Comparison of ENCODE assay signal across 17 mouse cellular contexts in the genomic region with DNA sequence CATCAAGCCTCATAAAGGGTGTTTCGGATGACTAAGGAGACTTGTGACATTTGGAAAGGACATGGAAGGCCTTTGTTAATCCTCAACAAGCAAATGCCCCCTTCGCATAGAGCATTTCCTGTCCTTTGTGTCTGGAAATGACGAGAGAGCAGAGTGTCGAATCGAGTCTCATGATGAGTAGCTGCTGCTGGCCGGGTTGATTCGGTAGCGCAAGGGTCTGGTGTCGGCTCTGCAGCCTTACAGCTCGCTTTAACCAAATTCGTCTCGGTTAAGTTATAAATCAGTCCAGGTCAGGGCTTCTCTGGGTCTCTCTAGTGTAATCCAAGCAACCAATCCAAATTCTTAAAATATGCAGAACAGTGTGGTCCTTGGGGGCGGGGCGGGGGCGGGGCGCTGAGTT. TPM values are rescaled to one million over a fixed set of nuclear protein-coding genes. Genes with fewer than 3 reads are reported as not detected.
DNase-seq lines count a peak whose midpoint lies in the region; ATAC-seq lines count a peak whose summit lies in the region.
"Had no signal": no experiment of that assay in that cellular context is flagged by ENCODE, and none has a peak within 500 bp of the region (broad histone marks: within the 10 kb centered on the region; RNA-seq: fewer than 3 reads in every experiment).

No protein-coding gene starts in this region.

- 37% methylated on average over 16 of the region's 16 CpGs for WGBS in kidney, embryonic 16.5 days
- 64% methylated on average over 16 of the region's 16 CpGs for WGBS in neural tube, embryonic 11.5 days
- WGBS in neural tube, embryonic 14.5 days = 41% methylated on average over 16 of the region's 16 CpGs

- H3K27me3 ChIP-seq in kidney, embryonic 16.5 days (ENCODE audit: insufficient read depth, low read length) = no peaks in the 10 kb centered on the region
- H3K27me3 ChIP-seq in neural tube, embryonic 11.5 days (ENCODE audit: control insufficient read depth, insufficient read depth, low read length) = no peaks in the 10 kb centered on the region
- no peaks in the 10 kb centered on the region for H3K27me3 ChIP-seq in neural tube, embryonic 14.5 days (ENCODE audit: control insufficient read depth, insufficient read depth, low read length)
- H3K27me3 ChIP-seq: CH12.LX had no signal

- peak; percentile 26 for DNase-seq in embryo, embryonic 10.5 days (ENCODE audit: low spot score)
- no peak for DNase-seq in embryo, embryonic 10 days (ENCODE audit: low spot score)
- no peak for DNase-seq in kidney, adult 18-20 months
- no peak for DNase-seq in neural tube, embryonic 11.5 days (ENCODE audit: low spot score)
- DNase-seq in neural tube, embryonic 10.5 days (ENCODE audit: extremely low spot score, low spot score) = no peak
- no peak for DNase-seq in ovary, postnatal 36 days (ENCODE audit: low spot score)
- DNase-seq: cerebellum, adult 2 months; heart, adult 18-20 months; left cerebral cortex, postnatal 4 days; lung, adult 18-20 months; midbrain, embryonic 14.5 days; right cerebral cortex, adult 18-20 months; spleen, adult 18-20 months; thymus, postnatal 4 days had no signal

- no peaks in the 10 kb centered on the region for H3K9me3 ChIP-seq in kidney, embryonic 16.5 days (ENCODE audit: low read length)
- H3K9me3 ChIP-seq in neural tube, embryonic 11.5 days (ENCODE audit: control insufficient read depth, low read length) = no peaks in the 10 kb centered on the region
- no peaks in the 10 kb centered on the region for H3K9me3 ChIP-seq in neural tube, embryonic 14.5 days (ENCODE audit: control insufficient read depth, low read length)

- H3K36me3 ChIP-seq in kidney, embryonic 16.5 days (ENCODE audit: insufficient read depth, low read length) = no peaks in the 10 kb centered on the region
- no peaks in the 10 kb centered on the region for H3K36me3 ChIP-seq in neural tube, embryonic 11.5 days (ENCODE audit: control insufficient read depth, insufficient read depth, low read length)
- no peaks in the 10 kb centered on the region for H3K36me3 ChIP-seq in neural tube, embryonic 14.5 days (ENCODE audit: control insufficient read depth, insufficient read depth, low read length)

- H3K4me3 ChIP-seq in kidney, embryonic 16.5 days (ENCODE audit: low read length) = no peak overlapping the region
- no peak overlapping the region for H3K4me3 ChIP-seq in neural tube, embryonic 11.5 days (ENCODE audit: low read depth, low read length)
- no peak overlapping the region for H3K4me3 ChIP-seq in neural tube, embryonic 14.5 days (ENCODE audit: low read depth, low read length)

- H3K27ac ChIP-seq in kidney, embryonic 16.5 days (ENCODE audit: low read length) = no peak overlapping the region
- H3K27ac ChIP-seq in neural tube, embryonic 11.5 days (ENCODE audit: low read depth, low read length) = no peak overlapping the region
- H3K27ac ChIP-seq in neural tube, embryonic 14.5 days (ENCODE audit: low read depth, low read length) = no peak overlapping the region

- ATAC-seq in kidney, embryonic 16.5 days (ENCODE audit: low FRiP score, low TSS enrichment) = peak; percentile 79
- ATAC-seq in neural tube, embryonic 11.5 days (ENCODE audit: insufficient read depth, low FRiP score, low TSS enrichment) = peak; percentile 65
- ATAC-seq in neural tube, embryonic 14.5 days (ENCODE audit: low read depth) = no peak

- H3K9ac ChIP-seq in kidney, embryonic 16.5 days (replicated peaks; ENCODE audit: low read length) = no peak overlapping the region
- H3K9ac ChIP-seq in neural tube, embryonic 11.5 days (ENCODE audit: low read length) = no peak overlapping the region
- H3K9ac ChIP-seq in neural tube, embryonic 14.5 days (replicated peaks; ENCODE audit: low read depth, low read length) = 0 out of 2 replicates have a peak overlapping the region, but pooled peaks have one; percentile 42

- peak overlapping the region; percentile 24; the same call in 1 of the 2 replicates for H3K4me2 ChIP-seq in kidney, embryonic 16.5 days (replicated peaks; ENCODE audit: low read depth, low read length)
- H3K4me2 ChIP-seq in neural tube, embryonic 11.5 days (ENCODE audit: low read depth) = no peak overlapping the region
- H3K4me2 ChIP-seq in neural tube, embryonic 14.5 days (ENCODE audit: low read depth, low read length) = peak overlapping the region; percentile 27

- H3K4me1 ChIP-seq in kidney, embryonic 16.5 days (ENCODE audit: insufficient read depth, low read length) = peaks cover under 1% of the 10 kb centered on the region; the same call in 1 of the 2 replicates
- H3K4me1 ChIP-seq in neural tube, embryonic 11.5 days (ENCODE audit: control insufficient read depth, insufficient read depth, low read length) = no peaks in the 10 kb centered on the region
- no peaks in the 10 kb centered on the region for H3K4me1 ChIP-seq in neural tube, embryonic 14.5 days (ENCODE audit: control insufficient read depth, insufficient read depth, low read length)

RNA-seq across cellular contexts. Expression of gene Maml3, which starts 59.1 kb away (rescaled TPM):
- 6.7 and 8.1 TPM in 2 replicates for polyA plus RNA-seq in kidney, embryonic 16.5 days (2015; fragmentation: Nextera tagmentation; extraction: Ambion mirVana)
- 7.8 and 8.1 TPM in 2 replicates for polyA plus RNA-seq in neural tube, embryonic 11.5 days (2014; fragmentation: Nextera tagmentation; extraction: Ambion mirVana)
- polyA plus RNA-seq in neural tube, embryonic 14.5 days (2014; fragmentation: Nextera tagmentation; extraction: Ambion mirVana) = 8.2 and 9.6 TPM in 2 replicates
